Mouse (Mus musculus) C2C12 (cell line): Measurements from ENCODE around the gene Sdk1.

Experiments used
- CTCF ChIP-seq: IDR thresholded peaks from one replicate; pipeline ENCODE4 v1.5.1; 2011; ENCODE audit not compliant: control insufficient read depth, insufficient read depth, insufficient read length
- FOSL1 ChIP-seq: IDR thresholded peaks from one replicate; pipeline ENCODE4 v1.8.0; 2011; ENCODE audit warnings: mild to moderate bottlenecking, low read length; ENCODE audit not compliant: poor library complexity, insufficient read depth, severe bottlenecking
- MAX ChIP-seq: IDR thresholded peaks from one replicate; pipeline ENCODE4 v1.6.1; 2011; ENCODE audit warnings: mild to moderate bottlenecking, control low read depth
- MYOD1 ChIP-seq: IDR thresholded peaks from one replicate; pipeline ENCODE4 v1.6.1; 2011; ENCODE audit warnings: low read depth; ENCODE audit not compliant: control insufficient read depth, insufficient read length
- USF1 ChIP-seq: IDR thresholded peaks from one replicate; pipeline ENCODE4 v1.6.1; 2011; ENCODE audit warnings: low read depth, mild to moderate bottlenecking, control low read depth, moderate library complexity

GRCm38 (mm10) chr5:141380774-141381156, 139.5 kb downstream of the Sdk1 start:
- TF ChIP-seq CTCF (no peak), MAX (no peak), MYOD1 (no peak), FOSL1 (no peak), USF1 (no peak)
